Mouse (Mus musculus) kidney, adult 11 months (tissue): Measurements from ENCODE around the gene Eif4a1.

Experiments
- DNase-seq: peaks from one replicate; pipeline ENCODE4 v3.0.0; 2022

Gene Eif4a1

DNA sequence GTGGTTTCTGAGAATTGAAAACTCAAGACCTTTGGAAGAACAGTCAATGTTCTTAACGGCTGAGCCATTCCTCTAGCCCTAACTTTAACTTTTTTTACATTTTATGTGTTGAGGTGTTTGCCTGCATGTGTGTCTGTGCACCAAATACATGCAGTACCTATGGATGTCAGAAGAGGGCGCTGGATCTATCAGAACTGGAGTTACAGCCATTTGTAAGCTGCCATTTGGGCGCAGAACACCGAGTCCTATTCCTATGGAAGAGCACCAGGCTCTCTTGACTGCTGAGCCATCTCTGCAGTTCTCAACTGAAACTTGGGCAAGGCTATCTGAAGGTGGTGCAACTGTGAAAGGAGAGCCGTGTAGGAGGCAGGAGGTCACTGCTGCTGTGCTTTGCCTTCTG is 26.4 kb upstream of the Eif4a1 start:
- no peak for DNase-seq

DNA sequence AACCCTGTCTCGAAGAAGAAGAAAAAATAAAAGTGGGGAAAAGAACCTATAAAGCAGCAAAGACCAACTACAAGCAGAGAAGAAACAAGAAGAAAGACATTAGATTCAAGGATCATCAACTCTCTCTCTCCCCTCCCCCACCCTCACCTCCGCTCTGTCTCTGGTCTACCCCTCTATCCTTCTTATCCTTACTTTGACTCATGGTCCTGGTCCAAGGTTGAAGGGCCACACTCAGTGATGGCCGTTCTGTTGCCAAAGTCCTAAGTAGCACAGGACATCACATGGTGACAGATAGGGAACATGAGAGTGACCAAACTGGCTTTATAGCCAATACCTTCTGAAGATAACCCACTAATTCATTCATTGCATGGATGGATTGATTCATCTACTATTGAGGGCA is 25.2 kb upstream of the Eif4a1 start:
- no peak for DNase-seq

DNA sequence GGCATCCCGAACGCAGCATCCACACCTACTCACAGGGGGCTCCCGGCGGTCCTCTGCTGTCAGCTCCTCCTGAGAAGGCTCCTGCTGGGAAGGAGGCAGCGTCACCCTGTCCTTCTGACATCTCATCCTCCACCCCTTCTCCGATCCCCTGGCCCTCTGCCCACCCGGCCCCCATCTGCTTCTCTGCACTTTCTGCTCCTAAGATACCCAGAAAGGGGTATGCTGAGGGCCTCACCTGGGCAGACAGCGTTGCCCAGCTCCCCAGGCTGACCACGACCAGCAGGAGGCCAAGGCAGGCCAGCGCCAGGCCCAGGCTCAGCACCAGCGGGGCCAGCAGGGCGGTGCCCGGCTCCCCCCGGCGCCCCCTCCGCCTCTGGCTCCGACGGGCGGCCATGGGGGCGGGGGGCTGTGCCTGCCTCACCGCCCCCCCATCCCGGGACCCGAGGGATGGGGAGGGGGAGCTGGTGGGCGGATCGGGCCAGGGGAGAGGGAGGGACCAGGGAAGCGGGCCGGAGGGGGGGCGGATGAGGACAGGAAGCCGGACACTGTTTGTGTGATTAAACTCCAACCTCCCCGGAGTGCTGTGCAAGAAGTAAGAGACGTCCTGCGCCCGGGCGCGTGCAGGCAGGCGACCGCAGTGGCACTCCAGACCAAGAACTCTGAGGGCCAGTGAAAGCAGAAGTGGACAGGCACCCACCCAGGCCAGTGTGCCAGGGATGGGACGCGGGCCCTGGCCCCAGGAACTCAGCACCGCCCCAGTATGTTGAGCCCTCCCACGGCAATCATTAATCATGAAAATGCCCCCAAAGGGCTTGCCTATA is 23.3 kb upstream of the Eif4a1 start, which contains the start of the genes Tnfsf12 and Tnfsfm13:
TSS of gene Tnfsf12 (minus strand) at position 489 of the 821 bp plus-strand sequence.
TSS of gene Tnfsfm13 (minus strand) at position 738 of the 821 bp plus-strand sequence.
- peak; percentile 78 for DNase-seq

DNA sequence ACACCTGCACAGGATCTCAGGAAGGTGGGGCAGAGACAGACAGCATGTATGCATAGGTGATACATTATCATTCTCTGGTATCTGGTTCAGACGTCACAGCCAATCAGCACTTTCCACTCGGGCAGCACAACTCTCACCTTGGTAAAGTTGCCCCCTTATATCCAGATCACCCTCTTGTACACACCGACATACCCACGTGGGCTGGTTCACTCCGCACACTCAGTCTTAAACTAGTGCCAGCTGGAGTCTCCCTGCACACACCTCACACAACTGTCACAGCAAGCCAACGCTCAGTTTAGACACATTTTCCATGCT is 22.8 kb upstream of the Eif4a1 start:
- no peak for DNase-seq

DNA sequence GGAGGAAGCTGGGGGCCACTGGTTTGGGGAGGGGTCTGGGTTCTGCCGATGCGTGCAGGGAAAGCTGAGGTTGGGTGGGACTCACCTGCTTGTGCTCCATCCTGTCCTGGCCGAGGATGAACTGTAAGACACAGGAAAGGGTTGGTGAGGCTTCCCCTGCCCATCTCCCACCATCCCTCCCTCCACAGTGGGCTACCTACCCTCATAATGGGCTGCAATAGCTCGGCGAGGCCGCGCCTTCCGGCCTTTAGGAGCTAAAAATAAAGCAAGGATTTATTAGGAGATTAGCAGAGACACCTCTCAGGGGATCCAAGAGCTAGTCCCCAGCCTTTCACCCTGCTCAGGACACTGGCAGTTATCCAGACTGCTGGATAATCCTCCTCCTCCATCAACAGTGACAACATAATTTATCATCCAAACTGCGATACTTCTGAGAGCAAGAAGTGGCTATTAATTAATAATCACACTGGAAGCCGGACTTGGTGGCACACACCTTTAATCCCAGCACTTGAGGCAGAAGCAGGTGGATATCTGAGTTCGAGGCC is 21.3 kb upstream of the Eif4a1 start:
- no peak for DNase-seq

DNA sequence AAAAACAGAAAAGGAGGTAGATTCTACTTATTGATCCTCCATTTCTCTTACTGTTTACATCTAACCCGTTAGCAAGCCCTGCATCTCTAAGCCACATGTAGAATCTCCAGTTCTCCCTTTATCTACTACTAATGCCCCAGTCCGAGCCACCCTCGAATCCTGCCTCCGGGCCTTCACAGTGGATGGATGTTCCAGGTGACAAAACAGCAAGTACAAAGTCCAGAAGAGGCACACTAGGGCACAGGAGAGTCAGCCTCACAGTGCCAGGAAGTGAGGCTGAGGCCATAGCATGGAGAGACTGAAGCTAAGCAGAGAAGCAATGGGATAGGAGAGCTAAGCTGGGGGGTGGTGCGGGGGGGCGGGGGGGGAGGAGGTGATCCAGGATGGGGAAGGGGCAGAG is 20.6 kb upstream of the Eif4a1 start:
- peak; percentile 78 for DNase-seq

DNA sequence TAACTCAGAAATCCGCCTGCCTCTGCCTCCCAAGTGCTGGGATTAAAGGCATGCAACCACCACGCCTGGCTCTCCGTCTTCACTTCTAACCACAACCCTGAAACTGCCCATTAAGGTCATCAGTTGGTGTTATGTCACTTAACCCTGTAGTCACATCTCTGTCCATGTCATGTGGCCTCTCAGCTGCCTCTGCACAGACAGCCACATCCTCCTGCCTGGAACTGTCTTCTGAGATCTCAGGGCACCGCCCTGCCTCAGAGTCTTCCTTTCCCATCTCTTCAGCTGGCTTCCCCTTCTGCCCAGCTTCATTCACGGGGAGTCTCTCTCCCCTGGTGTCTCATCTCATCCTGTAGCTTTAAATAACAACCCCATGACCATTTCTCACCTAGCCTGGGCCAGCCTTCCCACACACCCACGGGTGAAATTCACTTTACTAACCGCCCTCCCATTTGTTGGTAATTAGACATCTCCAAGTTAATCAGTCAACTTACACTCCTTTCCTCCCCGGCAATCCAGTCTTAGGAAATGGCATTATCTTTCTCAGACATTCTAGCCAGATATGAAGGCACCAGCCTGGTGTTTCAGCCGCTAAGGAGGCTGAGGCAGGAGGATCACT is 20.1 kb upstream of the Eif4a1 start:
- peak; percentile 63 for DNase-seq

DNA sequence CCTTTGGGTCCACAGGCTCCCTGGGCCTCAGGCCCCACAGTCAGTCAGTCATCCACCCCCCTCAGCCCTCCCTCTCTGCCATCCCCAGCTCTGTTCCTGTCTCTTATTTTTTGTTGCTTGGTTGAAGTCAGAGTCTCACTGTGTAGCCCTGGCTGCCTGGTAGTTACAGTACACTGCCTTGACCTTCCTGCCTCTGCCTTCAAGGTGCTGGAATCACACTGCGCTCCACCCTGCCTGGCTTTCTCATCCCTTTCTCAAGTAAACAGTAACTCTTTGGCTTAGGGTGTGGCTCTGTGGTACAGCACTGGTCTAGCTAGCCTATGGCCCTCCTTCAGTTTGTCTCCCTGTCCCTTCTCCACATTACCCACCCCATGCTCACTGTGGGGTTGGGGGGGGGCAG is 17.7 kb upstream of the Eif4a1 start:
- DNase-seq: peak; percentile 58

DNA sequence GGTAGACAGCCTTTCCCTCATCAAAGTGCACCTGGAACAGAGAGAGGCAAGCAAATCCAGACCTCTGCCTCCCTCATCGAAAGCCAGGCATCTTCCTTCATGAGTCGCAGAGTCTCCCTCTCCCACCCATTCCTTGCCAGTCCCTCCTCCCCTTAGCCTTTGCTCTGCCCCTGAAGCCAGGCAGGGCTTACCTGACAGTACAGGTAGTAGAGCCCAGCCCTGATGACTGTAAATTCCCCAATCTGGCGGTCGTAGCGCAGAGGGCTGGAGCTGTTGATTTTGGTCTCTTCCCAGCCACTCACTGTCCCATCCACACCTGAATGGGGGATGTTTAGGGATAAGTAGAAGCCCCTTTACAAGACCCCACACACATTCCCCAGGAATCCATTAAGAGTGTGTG is 14.8 kb upstream of the Eif4a1 start:
- DNase-seq: no peak

DNA sequence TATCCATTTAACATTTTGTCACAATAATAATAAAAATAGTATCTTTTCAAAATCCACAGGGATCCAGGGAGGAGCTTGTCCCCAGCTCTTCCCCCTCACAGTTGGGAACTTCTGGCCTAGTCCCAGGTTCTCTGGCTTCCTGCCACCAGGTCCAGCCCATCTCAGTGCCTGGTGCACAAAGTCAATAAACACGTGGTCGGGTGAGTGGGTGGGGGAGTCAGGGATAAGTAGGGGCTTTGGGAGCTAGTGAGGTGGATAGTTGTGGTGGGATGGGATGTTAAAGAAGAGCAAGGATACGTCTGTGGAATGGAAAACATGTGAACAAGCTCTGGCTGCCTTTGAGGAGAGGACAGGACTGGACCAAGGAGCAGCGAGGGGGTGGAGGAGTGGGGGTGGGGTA is 14.2 kb upstream of the Eif4a1 start:
- DNase-seq: peak; percentile 69

DNA sequence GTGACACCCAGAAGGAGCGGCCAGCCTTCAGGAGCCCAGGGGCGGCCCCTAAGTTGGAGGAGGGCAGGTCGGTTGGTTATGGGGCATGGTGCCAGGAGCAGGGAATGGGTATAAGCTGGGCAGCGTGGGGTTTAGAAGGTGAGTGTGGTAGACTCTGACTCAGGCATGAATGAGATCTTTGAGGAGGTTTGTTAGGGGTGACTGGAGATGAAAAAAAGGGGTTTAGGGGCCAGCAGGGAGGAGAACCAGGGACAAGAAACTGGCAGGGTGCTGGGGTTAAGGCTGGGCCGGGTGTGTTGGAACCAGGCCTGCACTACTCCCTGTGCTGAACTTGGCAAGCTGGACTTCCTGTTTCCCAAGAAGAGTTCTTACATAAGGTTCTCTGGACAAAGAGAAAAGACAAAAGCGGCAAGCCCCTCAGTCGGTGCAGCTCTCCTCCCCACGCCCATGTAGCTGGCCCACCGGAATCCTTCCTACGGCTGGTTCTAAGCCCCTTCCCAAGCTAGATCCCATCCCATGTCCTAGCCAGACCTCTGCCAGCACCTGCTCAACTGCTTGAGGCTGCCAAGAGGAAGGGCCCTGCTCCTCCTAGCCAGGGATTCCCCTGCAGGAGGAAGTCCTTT is 13.4 kb upstream of the Eif4a1 start, which contains the start of gene Tnfsf13:
TSS of gene Tnfsf13 (minus strand) at position 259 of the 623 bp plus-strand sequence.
- peak; percentile 94 for DNase-seq

DNA sequence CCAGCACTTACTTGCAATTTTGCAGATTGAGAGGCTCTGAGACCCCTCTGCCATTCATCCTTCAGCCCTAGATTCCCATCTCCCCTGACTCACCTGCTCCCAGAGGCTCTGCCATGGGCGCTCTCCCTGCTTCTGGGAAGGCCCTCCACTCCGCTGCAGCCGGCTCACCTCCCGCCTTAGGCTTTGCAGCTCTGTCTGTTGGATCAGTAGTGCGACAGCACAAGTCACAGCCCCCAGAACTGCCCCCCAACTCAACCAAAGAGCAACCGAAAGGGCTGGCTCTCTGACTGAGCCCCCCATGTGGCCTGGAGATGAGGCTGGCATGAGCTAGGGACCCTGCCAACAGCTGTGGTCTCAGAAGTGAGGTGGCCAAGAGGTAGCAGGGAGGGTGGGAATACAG is 12.7 kb upstream of the Eif4a1 start:
- no peak for DNase-seq

DNA sequence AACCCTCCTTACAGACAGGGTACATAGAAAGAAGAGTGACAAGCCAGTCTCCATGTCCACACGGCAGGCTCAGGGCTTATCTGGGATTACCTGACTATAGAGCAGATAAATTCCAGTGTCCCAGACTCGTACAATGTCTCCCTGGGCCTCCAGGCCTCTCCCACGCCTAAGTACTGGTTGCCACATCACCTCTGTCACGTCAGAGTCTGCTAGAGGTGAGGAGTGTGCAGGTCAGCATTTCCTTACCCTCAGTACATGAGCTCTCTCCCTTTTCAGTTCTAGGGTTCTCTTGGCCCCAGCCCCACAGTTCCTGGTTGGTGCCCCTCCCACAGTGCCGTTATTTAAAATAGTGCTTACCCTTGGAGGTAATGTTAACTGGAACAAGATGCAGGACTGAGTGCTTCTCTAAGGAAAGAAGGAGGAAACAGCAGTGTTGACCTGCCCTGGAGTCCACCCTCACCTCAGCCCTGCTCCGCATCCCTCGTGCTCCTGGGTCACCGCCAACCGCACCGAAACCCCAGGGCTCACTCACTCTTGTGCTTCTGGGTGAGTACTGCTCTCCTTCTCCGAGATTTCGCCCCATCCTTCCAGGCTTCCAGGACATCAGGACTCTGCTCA is 12.0 kb upstream of the Eif4a1 start:
- DNase-seq: no peak

DNA sequence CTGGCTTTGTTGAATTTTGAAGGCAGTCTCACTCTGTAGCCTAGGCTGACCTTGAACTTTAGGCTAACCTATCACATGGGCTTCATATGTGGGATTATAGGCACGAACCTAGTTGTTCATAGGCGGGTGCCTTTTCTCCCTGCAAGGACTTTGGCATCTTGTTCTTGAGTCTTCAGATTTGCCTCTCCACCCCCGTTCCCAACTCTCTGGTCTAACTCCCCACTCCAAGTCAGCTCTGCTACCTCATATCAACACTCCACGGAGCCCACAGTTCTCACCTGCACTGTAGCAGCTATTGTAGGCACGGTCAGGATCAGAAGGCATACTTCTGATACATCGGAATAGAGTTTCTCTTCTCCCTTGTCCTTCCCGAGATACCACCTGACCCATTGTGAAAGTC is 11.4 kb upstream of the Eif4a1 start:
- DNase-seq: no peak

DNA sequence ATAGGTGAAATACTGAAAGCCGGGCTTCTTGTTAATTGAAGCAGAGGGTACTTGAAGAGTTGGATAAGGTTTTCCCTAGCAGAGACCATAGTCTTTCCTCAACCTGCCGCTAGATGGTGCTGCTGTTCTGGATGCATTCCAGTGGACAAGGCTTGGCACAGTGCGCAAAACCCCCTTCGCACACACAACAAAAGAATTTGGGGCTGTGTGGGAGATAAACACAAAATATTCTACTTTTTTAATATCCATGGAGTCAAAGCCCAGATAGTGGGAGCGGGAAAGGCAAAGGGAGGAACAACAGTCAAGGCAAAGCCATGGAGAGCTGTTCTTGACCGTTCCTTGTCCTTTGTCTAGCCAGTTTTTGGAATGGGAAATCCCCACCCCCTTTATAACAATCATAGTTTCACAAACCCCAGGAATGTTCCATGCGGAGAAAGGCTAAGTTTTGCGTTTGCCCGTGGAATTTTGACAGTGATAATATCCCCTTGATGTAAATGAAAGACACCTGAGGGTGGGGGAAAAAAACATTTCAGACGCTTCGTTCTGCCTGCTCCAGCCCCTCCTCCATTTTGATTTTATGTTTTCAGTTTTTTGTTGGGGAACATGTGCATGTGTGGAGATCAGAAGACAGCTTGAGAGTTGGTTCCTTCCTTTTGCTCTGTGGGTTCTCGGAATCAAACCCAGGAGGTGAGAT is 10.8 kb upstream of the Eif4a1 start:
- DNase-seq: peak; percentile 80

DNA sequence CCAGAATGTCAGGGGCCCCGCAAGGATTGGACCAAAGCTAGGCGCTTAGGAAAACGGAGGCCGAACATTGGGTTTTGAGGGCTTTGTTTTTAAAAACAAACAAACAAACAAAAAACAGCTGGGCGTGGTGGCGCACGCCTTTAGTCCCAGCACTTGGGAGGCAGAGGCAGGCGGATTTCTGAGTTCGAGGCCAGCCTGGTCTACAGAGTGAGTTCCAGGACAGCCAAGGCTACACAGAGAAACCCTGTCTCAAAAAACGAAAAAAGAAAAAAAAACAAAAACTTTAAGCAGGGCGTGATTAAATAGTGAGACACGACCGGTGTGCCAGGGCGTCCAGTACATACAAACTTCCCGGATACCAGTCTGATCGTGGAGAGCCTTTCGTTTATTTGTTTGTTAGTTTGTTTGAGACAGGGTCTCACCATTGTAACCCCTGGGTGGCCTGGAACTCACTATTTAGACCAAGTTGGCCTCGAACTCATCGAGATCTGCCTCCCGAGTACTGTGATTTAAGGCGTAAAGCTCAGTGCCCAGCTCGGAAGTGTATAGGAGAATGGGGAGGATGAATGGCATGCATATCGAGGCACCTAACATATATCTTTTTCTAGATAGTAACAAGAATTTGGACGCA is 10.1 kb upstream of the Eif4a1 start:
- peak; percentile 37 for DNase-seq

DNA sequence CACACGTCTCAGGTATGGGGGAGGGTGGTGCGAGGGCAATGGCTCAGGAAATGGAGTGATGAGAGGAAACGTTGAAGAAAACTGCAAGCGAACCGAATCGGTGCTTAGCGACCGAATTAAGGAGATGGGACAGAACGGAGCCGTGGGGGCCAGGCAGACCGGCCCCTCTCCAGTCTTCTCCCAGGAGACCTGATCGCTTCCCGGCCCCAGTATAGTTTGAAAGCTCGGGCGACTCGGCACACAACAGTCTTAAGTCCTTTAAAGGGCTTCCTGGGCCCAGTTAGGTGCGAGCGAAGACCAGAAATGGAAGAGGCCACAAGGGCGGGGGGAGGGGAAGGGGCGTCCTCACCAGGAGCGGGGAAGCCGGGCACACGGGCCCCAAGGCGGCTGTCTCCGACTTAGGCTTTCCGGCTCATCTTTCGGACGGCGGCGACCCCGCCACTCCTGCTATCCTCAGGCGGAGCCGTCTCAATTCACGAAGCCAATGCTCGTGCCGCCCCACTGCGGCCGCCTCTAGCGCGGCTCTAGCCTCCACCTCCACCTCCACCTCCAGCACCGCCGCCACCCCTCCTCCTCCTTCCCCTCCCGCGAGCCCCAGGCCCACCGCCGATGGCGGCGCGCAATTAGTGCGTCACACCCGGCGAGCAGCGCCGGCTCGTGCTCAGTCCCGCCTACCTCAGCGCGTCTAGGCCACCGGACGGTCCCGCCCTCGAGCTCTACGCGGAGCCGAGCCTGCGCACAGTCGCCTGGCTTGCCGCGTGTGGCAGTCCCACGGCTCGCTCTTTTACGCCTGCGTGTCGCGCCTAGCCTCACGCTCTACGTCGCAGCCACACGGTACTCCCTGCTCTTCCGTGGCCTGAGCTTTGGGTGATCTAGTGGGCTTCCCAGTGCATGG is 9.3 kb upstream of the Eif4a1 start, which contains the start of gene Senp3:
TSS of gene Senp3 (minus strand) at position 771 of the 895 bp plus-strand sequence.
- peak; percentile 94 for DNase-seq

DNA sequence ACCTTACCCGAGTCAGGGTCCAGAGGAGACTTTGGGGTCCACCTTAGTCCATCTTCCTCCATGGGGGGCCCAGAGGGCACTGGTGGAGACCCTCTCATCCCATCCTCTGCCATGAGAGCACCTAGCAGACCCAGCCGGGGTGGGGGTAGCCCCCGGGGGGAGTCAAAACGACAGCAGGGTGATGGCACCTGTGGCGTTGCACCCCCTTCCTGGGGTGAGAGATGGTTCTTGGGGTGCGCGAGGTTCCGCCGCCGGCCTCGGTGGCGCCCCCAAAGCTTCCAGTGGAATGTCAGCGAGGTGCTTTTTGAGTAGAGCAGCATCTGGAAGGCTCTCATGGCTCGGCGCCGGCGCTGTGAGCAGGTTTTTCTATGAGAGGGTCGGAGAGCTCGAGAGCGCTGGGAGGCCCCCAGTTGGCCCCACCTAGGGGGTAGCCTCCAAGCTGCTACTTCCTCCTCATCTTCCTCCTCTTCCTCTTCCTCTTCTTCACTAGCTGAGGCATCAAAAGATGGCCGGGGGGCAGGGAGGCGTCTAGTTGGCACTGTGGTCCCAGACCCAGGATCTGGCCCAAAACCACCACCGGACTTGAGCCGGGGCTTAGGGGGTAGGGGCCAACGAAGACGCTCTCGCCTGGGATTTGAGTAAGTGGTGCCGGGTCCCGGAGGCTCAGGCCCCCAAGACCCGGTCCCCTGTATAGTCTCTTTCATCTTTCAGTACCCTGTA is 8.1 kb upstream of the Eif4a1 start:
- no peak for DNase-seq

DNA sequence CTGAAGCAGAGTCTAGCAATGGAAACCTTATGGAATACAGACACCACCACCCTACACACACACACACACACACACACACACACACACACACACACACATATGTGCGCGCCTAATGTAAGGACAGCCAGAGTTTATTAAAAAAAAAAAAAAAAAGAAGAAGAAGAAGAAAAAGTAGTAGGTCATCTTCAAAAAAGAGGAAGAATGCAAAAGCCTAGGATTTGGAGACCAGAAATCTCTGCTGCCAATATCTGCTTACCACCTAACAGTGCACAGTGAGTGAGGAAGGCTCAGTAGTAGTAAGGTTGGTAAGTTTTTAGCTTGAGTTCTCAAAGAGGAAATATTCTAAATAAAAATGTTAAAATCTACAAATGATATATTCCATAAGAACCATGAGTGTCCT is 6.9 kb upstream of the Eif4a1 start:
- no peak for DNase-seq

DNA sequence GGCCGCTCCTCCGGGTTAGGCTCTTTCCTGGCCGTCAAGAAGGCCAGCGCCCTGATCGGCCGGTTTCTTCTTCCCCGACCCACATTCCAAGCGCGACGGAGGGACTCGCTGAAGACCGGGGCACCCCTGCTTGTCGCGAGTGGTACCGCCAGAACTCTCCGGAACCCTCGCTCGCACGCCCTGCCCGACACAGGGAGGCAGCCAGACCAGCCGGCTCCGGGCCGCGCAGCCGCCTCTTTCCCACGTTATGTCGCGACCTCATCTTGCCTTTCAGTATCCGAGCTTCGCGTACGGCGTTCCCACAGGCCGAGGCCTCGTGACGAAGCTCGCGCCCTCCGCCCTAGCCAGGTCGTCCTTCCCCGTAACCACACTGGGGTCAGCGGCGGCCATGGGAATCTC is 498 bp downstream of the Eif4a1 start:
- no peak for DNase-seq
